Mouse (Mus musculus): ENCODE measurements around the gene Sowaha.

Sowaha gene

GRCm38 (mm10) chr11:53469968-53470695, 9.9 kb downstream of the Sowaha start, which contains the start of gene Gm9837:
Gm9837 (minus strand) TSS chr11:53470479.
- peak; percentile 86 for DNase-seq

- DNase-seq: no peak
Measured at GRCm38 (mm10) chr11:53469294-53469967, 10.6 kb downstream of the Sowaha start.

DNA sequence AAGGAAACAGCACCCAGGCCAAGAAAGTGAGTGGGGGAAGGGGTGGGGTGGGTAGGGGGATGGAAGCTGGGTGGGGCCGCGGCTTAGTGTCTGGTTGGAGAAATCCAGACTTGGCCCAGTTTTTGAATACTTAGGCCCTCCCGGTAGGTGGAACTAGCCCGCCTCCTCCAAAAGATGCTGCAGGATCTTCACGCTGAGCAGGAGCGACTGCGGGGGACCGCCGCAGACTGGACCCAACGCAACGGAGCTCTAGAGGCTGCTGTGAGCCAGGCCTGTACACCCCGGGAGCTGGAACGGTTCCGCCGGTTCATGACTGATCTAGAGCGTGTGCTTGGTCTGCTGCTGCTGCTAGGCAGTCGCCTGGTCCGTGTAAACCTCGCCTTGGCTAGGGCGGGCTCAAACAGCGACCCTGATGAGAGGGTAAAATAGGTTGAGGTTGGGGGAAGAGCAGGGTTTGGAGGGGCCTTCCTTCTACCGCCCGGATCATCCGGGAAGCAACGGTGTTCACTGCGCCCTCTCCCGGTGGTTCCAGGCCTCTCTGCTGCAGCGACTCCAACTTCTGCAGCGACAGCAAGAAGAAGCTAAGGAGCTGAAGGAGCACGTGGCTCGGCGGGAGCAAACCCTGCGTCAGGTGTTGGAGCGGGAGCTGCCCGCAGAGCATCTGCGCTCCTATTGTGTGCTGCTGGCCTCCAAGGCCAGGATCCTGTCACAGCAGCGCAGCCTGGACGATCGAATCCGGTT, 13.7 kb downstream of the Sowaha start:
- DNase-seq: peak; percentile 33 to 36

DNA sequence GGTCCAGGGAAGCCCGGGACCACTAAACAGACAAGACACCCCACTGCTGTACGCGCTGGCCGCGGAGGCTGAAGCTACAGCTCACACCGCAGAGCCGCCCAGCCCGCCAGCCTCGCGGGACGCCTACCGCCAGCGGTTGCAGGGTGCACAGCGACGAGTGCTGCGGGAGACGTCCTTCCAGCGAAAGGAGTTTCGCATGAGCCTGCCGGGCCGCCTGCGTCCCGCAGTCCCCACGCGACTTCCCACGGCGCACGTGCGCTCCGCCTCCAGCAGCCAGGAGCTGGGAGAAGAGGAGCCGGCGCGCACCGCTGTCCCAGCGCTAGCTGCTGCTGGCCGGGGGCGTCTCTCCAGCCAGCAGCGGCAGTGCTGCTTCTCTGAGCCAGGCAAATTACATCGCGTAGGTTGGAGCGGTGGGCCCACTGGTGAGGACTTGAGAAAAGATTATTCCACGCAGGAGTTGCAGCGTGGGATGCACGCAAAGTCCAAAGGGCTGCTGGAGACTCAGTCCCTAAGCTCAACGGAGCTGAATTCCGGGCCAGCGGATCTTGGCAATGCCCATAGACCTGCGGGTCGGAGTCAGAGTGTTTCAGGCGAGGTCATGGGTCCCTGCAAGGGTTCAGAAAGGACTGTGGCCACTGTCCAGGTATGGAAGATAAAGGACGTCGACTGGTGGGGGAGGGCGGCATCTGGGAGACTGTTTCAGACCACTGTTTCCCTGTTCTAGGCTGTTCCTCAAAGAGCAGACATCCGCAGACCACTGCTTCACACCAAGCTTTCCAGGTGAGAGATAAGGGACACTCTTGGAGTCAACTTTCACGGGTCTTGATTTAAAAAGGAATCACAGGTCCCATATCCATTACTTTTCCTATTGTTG, 16.3 kb downstream of the Sowaha start:
- no peak for DNase-seq

DNA sequence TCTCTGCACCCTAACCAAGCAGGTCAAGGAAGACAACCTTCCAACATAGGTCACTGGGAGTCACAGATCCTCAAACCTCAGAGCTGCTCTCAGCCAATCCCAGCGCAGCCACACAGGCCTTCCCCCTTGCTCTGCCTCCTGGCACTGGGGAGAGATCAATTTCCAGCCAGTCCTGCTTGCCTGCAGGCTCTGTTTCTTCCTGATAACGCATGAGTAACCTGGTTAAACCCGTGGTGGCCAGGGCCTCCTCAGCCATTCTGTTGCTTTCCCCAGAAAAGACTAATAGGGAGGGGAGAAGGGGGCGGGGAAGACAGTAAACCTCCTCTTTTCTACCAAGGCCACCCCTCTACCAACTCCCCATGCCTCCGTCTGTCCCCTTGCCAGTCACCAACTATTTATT, 18.3 kb downstream of the Sowaha start:
- no peak for DNase-seq

DNA sequence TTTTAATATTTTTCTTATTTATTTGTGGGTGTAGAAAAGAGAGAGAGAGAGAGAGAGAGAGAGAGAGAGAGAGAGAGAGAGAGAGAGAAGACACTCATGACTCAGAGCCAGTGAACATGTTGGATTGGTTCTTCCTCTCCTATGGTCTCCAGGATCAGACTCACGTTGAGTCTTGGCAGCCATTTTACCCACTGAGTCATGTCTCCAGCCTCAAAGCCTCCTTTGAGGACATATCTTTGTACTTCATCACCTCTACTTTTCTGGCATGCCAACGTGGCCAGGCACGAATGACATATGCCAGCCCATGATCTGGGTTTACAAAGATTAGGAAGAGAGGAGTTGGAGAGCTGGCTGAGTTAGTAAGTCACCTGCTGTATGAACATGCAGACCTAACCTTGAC, 19.9 kb downstream of the Sowaha start:
- no peak for DNase-seq

DNA sequence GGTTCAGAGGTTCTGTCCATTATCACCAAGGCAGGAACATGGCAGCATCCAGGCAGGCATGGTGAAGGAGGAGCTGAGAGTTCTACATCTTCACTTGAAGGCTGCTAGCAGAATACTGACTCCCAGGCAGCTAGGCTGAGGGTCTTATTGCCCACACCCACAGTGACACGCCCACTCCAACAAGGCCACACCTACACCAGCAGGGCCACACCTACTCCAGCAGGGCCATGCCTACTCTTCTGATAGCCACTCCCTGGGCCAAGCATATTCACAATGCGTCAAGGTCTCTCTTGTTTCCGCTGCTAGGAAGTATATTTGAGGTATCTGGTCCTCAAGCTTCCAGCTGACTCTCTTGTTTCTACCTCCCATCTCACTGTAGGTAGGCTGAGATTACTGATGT, 21.1 kb downstream of the Sowaha start:
- DNase-seq: no peak

DNA sequence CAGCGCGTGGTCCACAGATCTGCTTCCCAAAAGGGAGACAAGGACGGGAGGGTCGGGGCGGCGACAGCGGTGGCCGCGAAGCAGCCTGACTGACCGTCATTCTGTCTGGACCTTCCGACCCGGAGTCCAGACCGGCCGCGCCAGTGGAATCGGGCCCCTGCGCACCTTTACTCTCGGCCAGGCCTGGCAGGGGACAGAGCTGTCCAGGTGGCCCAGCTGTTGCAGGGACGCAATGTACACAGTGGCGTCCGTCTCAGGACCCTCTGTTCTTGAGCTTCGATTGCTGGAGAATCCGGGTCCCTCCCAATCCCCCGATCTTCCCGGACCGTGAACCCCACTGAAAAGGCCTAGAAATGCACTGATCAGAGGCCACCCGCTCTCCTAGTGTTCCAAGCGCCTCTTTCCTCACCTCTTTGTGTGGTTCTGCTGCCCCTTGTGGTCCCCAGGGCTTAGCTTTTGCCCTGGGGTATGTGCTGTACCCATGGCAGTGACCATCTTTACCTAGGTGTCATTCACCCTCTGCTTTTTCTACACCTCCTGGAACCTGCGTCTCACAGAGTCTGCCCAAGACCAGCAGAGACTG, 22.6 kb downstream of the Sowaha start:
- peak in 1 of 2 experiments; percentile 13 for DNase-seq

DNA sequence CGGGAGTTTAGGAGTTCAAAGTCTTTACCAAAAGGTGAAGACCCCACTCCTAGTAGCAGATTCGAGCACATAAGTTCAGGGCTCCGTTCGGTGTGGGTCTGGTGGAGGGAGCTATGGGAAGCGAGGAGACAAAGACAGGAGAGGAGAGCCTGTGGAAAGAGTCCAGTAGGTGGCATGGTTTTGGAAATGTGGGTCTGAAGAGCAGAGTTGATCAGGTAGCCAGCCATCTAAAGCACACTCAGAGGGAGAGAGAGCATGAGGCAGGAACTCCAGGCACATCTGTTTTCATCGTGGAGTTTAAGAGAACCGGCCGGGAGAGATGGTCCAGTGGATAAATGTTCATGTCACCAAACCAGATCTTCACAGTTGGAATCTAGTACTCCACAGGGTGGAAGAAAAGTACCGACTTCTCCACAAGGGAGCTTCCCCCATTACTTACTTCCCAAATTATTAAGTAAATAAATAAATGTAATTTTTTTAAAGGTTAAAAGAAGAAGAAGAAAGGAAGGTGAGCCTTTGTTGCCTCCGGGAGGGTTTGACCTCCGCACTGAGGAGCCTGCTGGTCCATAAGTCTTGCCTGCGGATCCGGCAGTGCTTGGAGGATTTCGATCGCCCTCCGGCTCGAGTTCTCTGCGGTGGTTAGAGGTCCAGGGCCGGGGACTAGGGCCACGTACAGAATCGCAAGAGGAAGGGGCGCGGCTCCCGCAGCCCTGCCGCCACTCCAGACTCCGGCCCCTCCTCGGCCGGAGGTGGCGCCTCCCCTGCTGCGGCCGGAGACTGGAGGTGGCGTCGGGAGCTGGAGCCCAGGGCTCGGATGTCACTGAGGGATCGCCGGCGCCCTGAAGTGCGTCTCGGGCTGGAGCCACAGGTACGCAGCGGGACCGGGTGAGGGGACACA, 23.4 kb downstream of the Sowaha start, which contains the start of the genes Gm10447 and Shroom1:
Gm10447 (minus strand) TSS at position 637 of the 898 bp plus-strand sequence.
Shroom1 (plus strand) TSS at position 732 of the 898 bp plus-strand sequence.
- DNase-seq: no peak

DNA sequence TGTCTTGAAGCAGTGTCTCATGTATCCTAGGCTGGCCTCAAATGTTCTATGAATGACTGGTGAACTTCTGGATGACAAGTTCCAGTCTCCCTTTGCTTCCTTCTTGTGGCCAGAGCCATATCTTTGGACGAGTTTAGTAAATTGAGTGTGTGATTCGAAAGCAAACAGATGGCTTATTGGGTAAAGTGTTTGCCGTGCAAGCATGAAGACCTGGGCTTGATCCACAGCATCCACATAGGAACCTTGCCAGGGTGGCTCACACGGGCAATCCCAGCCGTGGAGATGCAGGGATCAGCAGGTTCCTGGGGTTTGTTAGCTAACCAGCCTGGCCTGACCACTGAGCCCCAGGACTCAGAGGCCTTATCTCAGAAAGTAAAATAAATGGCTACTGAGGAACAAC, 27.0 kb downstream of the Sowaha start:
- no peak for DNase-seq

- no peak for DNase-seq
Measured at GRCm38 (mm10) chr11:53452396-53452795, 27.7 kb downstream of the Sowaha start.

DNA sequence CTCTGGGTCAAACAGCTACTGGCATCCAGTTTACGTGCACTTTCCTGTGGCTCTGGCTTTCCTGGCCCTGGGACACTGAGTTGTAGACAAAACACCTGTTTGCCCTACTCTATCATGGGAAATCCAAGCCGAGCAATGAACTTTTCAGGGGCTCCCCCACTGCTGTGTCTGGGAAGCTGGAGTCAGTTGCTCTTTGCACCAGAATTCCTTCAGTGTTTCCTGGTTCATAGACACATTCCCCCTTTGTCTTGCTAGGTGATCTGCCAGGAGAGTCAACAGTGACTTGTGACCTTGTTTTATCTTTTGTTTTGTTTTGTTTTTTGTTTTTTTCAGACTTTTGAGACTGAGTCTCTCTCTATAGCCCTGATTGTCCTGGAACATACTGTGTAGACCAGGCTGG, 28.7 kb downstream of the Sowaha start:
- DNase-seq: no peak

- DNase-seq: no peak
Measured at GRCm38 (mm10) chr11:53450070-53450705, 29.9 kb downstream of the Sowaha start.

GRCm38 (mm10) chr11:53448529-53448928, 31.5 kb downstream of the Sowaha start:
- DNase-seq: no peak

DNA sequence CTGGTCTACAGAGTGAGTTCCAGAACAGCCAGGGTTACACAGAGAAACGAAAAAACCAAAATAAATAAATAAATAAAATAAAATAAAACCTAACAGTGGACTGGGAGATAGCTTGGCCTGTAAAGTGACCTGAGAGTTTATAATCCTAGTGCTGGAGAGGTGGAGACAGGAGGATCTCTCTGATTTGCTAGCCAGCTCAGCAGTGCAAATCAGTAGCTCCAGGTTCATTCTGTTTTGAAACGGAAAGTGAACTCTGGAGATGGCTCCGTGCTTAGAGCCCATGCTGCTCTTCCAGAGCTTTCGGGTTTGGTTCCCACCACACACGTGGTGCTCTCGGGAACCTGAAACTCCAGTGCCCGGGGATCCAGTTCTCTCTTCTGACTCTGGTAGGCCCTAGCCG, 32.1 kb downstream of the Sowaha start:
- DNase-seq: no peak

GRCm38 (mm10) chr11:53446183-53446582, 33.9 kb downstream of the Sowaha start:
- no peak for DNase-seq

DNA sequence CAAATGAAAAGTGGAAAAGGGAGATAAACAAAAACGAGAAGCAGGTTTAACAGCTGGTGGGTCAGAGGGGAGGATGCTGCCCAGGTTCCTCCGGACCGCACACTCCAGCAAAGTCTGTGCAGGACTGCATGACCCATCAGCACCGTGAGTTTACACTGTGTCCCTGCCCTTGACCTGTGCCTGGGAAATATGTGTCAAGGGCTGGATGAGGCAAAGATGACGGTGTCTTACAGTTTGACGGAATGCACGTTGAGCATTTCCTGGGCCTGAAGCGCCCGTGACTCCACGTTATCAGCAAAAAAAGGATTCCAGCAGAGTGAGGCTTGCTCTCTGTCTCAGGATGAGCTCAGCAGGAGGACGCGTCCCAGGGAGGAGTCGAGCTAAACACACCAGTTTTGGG, 34.5 kb downstream of the Sowaha start:
- DNase-seq: no peak

DNA sequence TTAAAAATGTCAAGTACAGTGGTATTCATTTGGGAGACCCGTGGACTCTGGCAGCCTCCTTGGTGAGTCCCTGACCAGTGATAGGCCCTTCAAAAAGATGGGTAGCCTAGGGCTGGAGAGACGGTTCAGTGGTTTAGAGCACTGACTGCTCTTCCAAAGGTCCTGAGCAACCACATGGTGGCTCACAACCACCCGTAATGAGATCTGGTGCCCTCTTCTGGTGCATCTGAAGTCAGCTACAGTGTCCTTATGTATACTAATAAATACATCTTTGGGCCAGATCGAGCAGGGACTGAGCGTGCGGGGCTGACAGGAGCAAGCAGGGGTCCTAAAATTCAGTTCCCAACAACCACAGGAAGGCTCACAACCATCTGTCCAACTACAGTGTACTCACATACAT, 36.2 kb downstream of the Sowaha start:
- DNase-seq: peak; percentile 42 to 54

- DNase-seq: no peak
Measured at GRCm38 (mm10) chr11:53441921-53442320, 38.2 kb downstream of the Sowaha start.

DNA sequence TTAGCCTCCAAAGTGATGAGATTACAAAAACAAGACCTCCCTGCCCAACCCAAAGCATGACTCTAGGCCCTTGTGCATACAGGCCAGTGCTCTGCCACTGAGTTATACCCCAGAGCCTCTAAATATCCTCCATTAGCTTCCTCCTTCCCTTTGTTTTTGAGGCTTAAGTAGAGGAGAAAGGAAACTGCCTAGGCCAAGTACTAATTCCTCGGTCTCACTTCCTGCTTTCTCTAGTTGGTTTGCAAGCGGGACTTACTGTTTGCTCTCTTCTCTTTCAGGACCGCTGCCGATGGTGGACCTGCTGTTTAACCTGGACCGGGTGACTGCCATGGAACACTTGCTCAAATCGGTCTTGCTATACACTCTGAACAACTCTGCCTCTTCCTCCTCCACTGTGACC, 43.7 kb downstream of the Sowaha start:
- DNase-seq: no peak

DNA sequence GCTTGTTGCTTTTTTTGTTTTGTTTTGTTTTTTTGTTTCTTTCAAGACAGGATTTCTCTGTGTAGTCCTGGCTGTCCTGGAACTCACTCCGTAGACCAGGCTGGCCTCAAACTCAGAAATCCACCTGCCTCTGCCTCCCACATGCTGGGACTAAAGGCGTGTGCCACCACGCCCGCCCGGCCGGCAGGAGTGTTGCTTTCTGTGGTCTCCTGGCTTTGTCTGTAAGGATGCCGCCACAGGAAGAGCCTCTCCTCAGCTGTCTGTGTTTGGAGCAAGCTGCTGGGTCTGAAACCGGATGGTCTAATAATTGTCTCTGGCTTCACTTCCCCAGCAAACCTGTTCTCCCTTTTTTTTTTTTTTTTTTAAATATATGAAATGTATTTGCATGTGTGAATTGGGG, 44.6 kb downstream of the Sowaha start:
- DNase-seq: no peak
